Mouse (Mus musculus) adrenal gland, postnatal 4 days (tissue): ENCODE measurements around the gene Me3. TPM values are rescaled to one million over a fixed set of nuclear protein-coding genes. Genes with fewer than 3 reads are reported as not detected.

Experiments
- DNase-seq, 2 experiments: peaks; one replicate each; pipeline ENCODE4 v3.0.0; 2021 to 2022; ENCODE audit warnings: low spot score in 2 of 2, mixed read lengths in 2 of 2
- total RNA-seq, 2 experiments: library from RNA; stranded (reverse); gene quantifications; 2 replicates each; pipeline ENCODE4 v1.2.3; 2021

Gene Me3
- total RNA-seq, 2 experiments from 2014 or later = 8.7 to 15.4 TPM

DNA sequence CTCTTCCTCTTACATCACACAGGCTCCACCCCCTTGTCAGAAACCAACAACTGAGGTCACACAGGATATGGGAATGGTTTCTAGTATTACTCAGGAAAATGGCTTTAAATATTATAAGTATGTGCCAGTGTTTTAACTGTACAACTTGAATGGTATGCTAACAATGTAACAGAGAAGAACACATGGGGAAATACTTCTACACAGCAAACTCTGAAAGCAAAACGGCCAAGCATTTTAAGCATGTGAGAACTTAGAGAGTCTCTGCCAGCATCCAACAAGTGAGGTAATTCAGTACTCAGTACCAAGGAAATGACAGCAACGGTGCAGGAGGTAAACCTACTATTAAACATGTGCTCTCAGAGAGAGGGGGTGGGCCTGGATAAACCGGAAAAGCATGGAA is 252.4 kb downstream of the Me3 start:
- no peak for DNase-seq

DNA sequence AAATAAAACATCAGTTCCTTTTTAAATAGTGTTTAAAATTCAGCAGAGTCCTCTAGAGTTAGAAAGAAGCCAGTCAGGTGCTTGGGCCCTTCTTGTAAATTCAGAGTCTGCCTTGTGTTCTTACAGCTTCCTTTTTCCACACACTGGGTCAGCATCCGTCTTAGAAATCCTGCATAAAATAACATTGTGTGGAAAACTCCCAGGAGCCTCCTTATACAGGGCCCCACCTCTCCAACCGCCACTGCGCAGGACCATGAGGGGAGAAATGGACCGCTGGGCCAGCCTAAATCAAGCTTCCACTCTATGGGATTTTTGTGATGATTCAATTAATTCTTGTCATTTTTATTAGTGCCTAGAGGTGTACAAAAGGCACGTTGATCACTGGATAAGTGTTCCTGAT is 259.2 kb downstream of the Me3 start:
- DNase-seq = no peak

DNA sequence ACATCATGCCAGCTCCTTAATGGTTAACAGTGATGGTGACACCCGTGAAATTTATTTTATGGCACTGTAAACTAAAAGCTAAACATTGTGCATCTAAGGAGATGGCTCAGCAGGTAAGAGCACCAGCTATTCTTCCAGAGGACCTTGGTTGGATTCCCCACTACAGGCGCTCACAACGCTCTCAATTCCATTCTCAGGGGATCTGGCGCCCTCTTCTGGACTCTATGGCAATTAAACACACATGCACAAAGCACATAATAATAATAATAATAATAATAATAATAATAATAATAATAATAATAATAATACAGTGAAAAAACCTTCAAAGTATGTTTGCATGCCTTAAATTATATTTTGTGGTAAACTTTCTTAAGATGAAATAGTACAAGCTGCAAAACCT is 259.7 kb downstream of the Me3 start:
- no peak for DNase-seq

DNA sequence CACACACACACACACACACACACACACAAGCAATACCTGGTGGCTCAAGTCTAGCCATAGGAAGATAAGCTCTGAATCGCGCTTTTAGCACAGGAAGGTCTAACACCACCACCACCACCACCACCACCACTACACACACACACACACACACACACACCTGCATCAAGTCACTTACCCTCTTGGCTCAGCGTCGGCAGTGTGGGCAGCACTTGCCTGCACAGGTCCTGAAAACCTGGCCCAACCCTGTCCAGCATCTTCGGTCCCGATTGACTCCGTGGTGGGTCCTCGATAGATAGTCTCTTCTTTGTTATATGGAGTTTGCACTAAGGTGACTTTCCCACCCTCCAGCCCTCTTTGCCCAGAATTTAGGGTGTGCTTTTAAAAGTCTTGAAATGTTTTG is 270.8 kb downstream of the Me3 start:
- no peak for DNase-seq

DNA sequence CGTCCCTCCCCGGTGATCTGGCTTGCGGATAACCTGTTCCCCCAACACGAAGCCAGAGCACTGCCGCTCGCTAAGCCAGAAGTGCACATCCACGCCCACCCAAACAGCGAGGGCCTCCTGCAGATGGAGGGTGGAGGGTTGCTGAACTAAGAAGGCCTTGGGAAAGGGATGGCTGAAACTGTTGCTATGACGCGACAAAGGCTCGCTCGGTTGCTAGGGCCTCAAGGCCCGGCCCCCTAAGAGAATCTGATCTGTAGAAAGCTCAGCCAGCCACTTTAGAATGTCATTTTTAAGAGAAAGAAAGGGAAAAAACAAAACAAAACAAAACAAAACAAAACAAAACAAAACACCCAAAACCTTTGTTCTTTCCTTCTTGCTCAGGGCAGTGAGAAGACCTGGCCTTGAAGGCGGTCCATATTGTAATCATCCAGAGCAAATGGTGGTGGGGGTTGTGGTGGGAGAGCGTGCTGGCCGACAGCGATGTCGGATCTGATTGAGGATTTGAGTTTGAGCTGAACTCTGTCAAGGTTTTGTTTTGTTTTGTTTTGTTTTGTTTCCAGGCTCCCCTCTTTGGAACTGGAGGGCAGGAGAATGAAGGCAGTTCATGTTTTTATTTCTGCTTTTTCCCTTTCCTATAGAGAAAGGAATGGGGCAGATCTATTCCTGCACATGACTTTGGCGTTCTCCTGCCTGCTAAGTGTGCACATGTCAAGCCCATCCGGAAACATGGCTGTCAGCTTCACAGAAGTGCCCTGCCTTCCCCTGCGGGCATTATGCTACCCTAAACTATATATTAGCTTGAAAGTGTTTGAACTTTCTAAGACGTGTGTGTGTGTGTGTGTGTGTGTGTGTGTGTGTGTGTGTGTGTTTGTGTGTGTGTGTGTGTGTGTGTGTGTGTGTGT is 271.5 kb downstream of the Me3 start, which contains the start of gene Ccdc81:
Gene Ccdc81 (minus strand): TSS at position 188 of the 902 bp plus-strand sequence.
- DNase-seq = no peak

Other genes with a start within 250 kb of the Me3 start
- 10 to 100 TPM; 82.0 to 87.5 TPM for gene Tmem135, start 228.2 kb upstream of the Me3 start, total RNA-seq
- 10 to 100 TPM; 44.2 to 47.6 TPM for gene Fzd4, start 228.0 kb upstream of the Me3 start, total RNA-seq
- gene Prss23, start 105.2 kb upstream of the Me3 start, total RNA-seq = 10 to 100 TPM; 26.8 to 36.7 TPM